Mouse (Mus musculus): ENCODE results near the gene Neurod2.

DNA sequence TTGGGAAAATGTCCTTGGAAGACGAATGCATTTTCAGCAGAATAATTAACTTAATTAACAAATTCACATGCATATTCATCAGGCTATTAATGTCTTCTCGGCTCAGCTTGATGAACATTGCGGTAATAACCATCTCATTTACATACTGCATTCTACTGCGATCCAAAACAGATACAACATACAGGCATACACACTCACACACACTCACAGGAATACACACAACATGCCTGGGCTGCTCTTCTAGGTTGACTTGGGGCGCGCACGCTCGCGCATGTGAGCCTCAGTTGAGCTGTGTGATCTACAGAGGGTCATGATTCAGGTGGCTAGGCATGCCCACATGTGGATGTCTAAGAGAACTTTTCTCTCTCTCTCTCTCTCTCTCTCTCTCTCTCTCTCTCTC is 45.7 kb downstream of the Neurod2 start:
- TF ChIP-seq CTCF (IDR thresholded peaks at IDR 0.05; ENCODE audit: borderline replicate concordance, insufficient read depth, low read length) (no peak), POLR2A (IDR thresholded peaks at IDR 0.05; ENCODE audit: low read depth, low read length) (no peak)

Data from embryonic fibroblast, embryonic 13.5 days (primary cell).